Mouse (Mus musculus) spleen, adult 2 months (tissue): ENCODE measurements around the gene Gm11042.

Experiments
- CTCF ChIP-seq: fragments of 200-500 bp; IDR thresholded peaks from 2 replicates; pipeline ENCODE4 v1.5.1; 2011; ENCODE audit warnings: mild to moderate bottlenecking, inconsistent platforms; ENCODE audit not compliant: insufficient read depth, insufficient read length, insufficient replicate concordance; ENCODE audit errors: extremely low read depth
- POLR2A ChIP-seq: fragments of 200-500 bp; IDR thresholded peaks from 2 replicates; pipeline ENCODE4 v1.6.1; 2011; ENCODE audit warnings: low read depth, low read length, inconsistent platforms

- TF ChIP-seq CTCF (no peak), POLR2A (no peak)
These were observed 12.5 kb downstream of the Gm11042 start for GRCm38 (mm10) chr12:74303418-74304294.
